Mouse (Mus musculus): ENCODE data around the gene Rab3a. TPM values are rescaled to one million over a fixed set of nuclear protein-coding genes. Genes with fewer than 3 reads are reported as not detected.

The Rab3a gene
- polyA plus RNA-seq, 1 experiment from 2014 or later: 395 TPM

- no peaks in the 10 kb centered on the region for H3K4me1 ChIP-seq (replicated peaks; ENCODE audit: control insufficient read depth, insufficient read depth, low read length)
- no peaks in the 10 kb centered on the region for H3K9me3 ChIP-seq (ENCODE audit: control insufficient read depth, low read length)
- no peak overlapping the region for H3K9ac ChIP-seq (replicated peaks; ENCODE audit: low read depth, low read length)
- ATAC-seq: no peak
- 73% methylated on average over 5 of the region's 5 CpGs for WGBS
- peaks cover 24% of the 10 kb centered on the region for H3K27me3 ChIP-seq (replicated peaks; ENCODE audit: control insufficient read depth, insufficient read depth, low read length)
- H3K36me3 ChIP-seq (ENCODE audit: control insufficient read depth, insufficient read depth): no peaks in the 10 kb centered on the region
- no peak overlapping the region for H3K4me3 ChIP-seq (replicated peaks; ENCODE audit: low read length)
- H3K4me2 ChIP-seq (ENCODE audit: low read length): no peak overlapping the region
- no peak overlapping the region for H3K27ac ChIP-seq (ENCODE audit: low read length)
These were observed 16.8 kb upstream of the Rab3a start for GRCm38 (mm10) chr8:70737705-70738104.

DNA sequence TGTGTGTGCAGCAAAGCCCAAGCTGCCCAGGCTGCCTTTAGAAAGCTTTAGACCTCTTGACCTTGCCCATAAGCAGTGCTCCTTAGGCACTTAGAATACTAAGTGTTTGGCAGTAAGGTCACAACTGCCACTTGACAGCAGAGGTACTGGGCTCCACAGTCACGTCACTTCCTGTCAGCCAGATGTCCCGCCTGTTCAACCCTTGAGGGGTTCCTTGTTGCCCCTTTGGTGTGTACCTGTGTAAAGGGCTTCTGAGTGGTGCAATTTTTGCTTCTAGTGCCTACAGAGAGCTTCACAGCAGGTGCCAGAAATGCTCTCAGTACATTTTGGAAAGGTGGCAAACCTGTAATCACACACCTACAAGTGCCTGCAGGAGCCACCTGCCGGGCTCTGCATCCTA is 16.3 kb upstream of the Rab3a start:
- H3K36me3 ChIP-seq (ENCODE audit: control insufficient read depth, insufficient read depth): no peaks in the 10 kb centered on the region
- peaks cover 29% of the 10 kb centered on the region for H3K27me3 ChIP-seq (replicated peaks; ENCODE audit: control insufficient read depth, insufficient read depth, low read length)
- H3K4me2 ChIP-seq (ENCODE audit: low read length): no peak overlapping the region
- no peak for ATAC-seq
- H3K4me1 ChIP-seq (replicated peaks; ENCODE audit: control insufficient read depth, insufficient read depth, low read length): peaks cover 4% of the 10 kb centered on the region
- H3K9ac ChIP-seq (replicated peaks; ENCODE audit: low read depth, low read length): no peak overlapping the region
- H3K27ac ChIP-seq (ENCODE audit: low read length): no peak overlapping the region
- 79% methylated on average over 3 of the region's 3 CpGs for WGBS
- H3K4me3 ChIP-seq (replicated peaks; ENCODE audit: low read length): no peak overlapping the region
- H3K9me3 ChIP-seq (ENCODE audit: control insufficient read depth, low read length): no peaks in the 10 kb centered on the region

- Histone ChIP-seq H3K27ac (ENCODE audit: low read length) (no peak overlapping the region), H3K9ac (replicated peaks; ENCODE audit: low read depth, low read length) (no peak overlapping the region), H3K4me2 (ENCODE audit: low read length) (no peak overlapping the region), H3K4me1 (replicated peaks; ENCODE audit: control insufficient read depth, insufficient read depth, low read length) (peaks cover 15% of the 10 kb centered on the region), H3K27me3 (replicated peaks; ENCODE audit: control insufficient read depth, insufficient read depth, low read length) (peaks cover 53% of the 10 kb centered on the region), H3K4me3 (replicated peaks; ENCODE audit: low read length) (no peak overlapping the region), H3K36me3 (ENCODE audit: control insufficient read depth, insufficient read depth) (no peaks in the 10 kb centered on the region), H3K9me3 (ENCODE audit: control insufficient read depth, low read length) (no peaks in the 10 kb centered on the region; the same call in 1 of the 2 replicates)
- ATAC-seq: no peak
- 56% methylated on average over 5 of the region's 5 CpGs for WGBS
These were observed 12.8 kb upstream of the Rab3a start for GRCm38 (mm10) chr8:70741661-70742060.

DNA sequence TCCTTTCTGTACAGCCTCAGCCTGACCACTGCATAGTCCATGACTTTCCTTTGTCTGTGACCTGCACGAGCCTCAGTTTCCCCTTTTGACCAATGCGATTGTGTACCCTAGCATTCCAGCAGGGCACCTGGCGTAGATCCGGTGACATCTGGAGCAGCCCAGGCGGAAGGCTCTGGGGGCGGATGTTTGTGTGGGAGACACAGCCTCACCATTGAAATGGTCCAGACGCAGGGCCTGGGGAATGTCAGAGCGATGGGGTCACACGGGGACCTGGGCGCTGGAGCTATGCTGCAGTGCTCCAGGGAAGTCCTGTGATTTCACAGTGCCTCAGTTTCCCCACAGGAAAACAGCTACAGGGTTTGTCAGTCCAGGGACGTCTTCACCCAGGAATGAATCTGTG is 12.3 kb upstream of the Rab3a start:
- no peak overlapping the region for H3K27ac ChIP-seq (ENCODE audit: low read length)
- no peak overlapping the region for H3K4me2 ChIP-seq (ENCODE audit: low read length)
- 78% methylated on average over 11 of the region's 11 CpGs for WGBS
- peaks cover 15% of the 10 kb centered on the region for H3K4me1 ChIP-seq (replicated peaks; ENCODE audit: control insufficient read depth, insufficient read depth, low read length)
- ATAC-seq: no peak
- H3K36me3 ChIP-seq (ENCODE audit: control insufficient read depth, insufficient read depth): no peaks in the 10 kb centered on the region
- H3K9ac ChIP-seq (replicated peaks; ENCODE audit: low read depth, low read length): no peak overlapping the region
- H3K27me3 ChIP-seq (replicated peaks; ENCODE audit: control insufficient read depth, insufficient read depth, low read length): peaks cover 53% of the 10 kb centered on the region
- no peaks in the 10 kb centered on the region; the same call in 1 of the 2 replicates for H3K9me3 ChIP-seq (ENCODE audit: control insufficient read depth, low read length)
- H3K4me3 ChIP-seq (replicated peaks; ENCODE audit: low read length): no peak overlapping the region

DNA sequence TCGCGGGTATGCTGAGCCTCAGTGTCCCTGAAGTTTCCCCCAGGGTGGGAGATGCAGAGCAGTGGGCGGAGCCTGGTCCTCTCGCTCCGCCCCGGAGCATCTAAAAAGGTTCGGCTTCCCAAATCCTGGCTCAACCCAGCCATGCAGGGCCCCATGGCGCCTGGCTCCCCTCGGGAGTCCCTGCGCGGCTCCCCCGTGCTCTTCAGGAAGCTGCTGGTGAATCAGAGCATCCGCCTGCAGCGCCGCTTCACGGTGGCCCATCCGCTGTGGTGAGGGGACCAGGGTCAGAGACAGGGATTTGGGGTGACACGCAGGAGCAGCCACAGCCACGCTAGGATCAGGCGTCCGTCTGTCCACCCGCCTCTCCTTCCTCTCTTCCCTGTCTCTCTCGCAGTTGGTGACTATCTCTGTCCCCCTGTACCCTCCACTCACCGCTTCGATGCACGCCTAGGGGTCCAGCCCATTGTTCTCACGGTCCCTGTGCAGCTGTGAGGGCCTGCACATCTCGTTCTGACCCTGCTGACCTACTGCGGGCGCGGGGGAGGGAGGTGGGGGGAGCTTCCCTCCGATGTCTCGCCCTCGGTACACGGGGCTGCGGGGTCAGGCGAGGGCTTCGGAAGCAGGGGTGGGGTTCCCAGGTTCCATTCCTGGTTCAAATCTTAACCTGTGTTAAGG is 11.4 kb upstream of the Rab3a start:
- peak overlapping the region; percentile 42 for H3K9ac ChIP-seq (replicated peaks; ENCODE audit: low read depth, low read length)
- H3K27me3 ChIP-seq (replicated peaks; ENCODE audit: control insufficient read depth, insufficient read depth, low read length): peaks cover 57% of the 10 kb centered on the region
- H3K4me2 ChIP-seq (ENCODE audit: low read length): peak overlapping the region; percentile 32
- no peak for ATAC-seq
- H3K4me3 ChIP-seq (replicated peaks; ENCODE audit: low read length): peak overlapping the region; percentile 20
- WGBS: 2% methylated on average over 38 of the region's 38 CpGs
- no peaks in the 10 kb centered on the region; the same call in 1 of the 2 replicates for H3K9me3 ChIP-seq (ENCODE audit: control insufficient read depth, low read length)
- H3K27ac ChIP-seq (ENCODE audit: low read length): no peak overlapping the region
- peaks cover 15% of the 10 kb centered on the region for H3K4me1 ChIP-seq (replicated peaks; ENCODE audit: control insufficient read depth, insufficient read depth, low read length)
- H3K36me3 ChIP-seq (ENCODE audit: control insufficient read depth, insufficient read depth): no peaks in the 10 kb centered on the region

GRCm38 (mm10) chr8:70743656-70744590 is 10.6 kb upstream of the Rab3a start:
- Histone ChIP-seq H3K4me3 (replicated peaks; ENCODE audit: low read length) (peak overlapping the region; percentile 41), H3K27me3 (replicated peaks; ENCODE audit: control insufficient read depth, insufficient read depth, low read length) (peaks cover 57% of the 10 kb centered on the region)

GRCm38 (mm10) chr8:70744806-70745205 is 9.7 kb upstream of the Rab3a start:
- Histone ChIP-seq H3K27me3 (replicated peaks; ENCODE audit: control insufficient read depth, insufficient read depth, low read length) (peaks cover 57% of the 10 kb centered on the region), H3K4me2 (ENCODE audit: low read length) (no peak overlapping the region), H3K4me1 (replicated peaks; ENCODE audit: control insufficient read depth, insufficient read depth, low read length) (peaks cover 15% of the 10 kb centered on the region), H3K9ac (replicated peaks; ENCODE audit: low read depth, low read length) (no peak overlapping the region), H3K4me3 (replicated peaks; ENCODE audit: low read length) (no peak overlapping the region), H3K36me3 (ENCODE audit: control insufficient read depth, insufficient read depth) (no peaks in the 10 kb centered on the region), H3K9me3 (ENCODE audit: control insufficient read depth, low read length) (no peaks in the 10 kb centered on the region; the same call in 1 of the 2 replicates), H3K27ac (ENCODE audit: low read length) (no peak overlapping the region)
- no peak for ATAC-seq
- WGBS: 59% methylated on average over 11 of the region's 11 CpGs

More at GRCm38 (mm10) chr8:70743656-70744590, 10.6 kb upstream of the Rab3a start:
- Histone ChIP-seq H3K9me3 (ENCODE audit: control insufficient read depth, low read length) (no peaks in the 10 kb centered on the region; the same call in 1 of the 2 replicates), H3K9ac (replicated peaks; ENCODE audit: low read depth, low read length) (peak overlapping the region; percentile 46; the same call in 1 of the 2 replicates), H3K27ac (ENCODE audit: low read length) (no peak overlapping the region), H3K36me3 (ENCODE audit: control insufficient read depth, insufficient read depth) (no peaks in the 10 kb centered on the region), H3K4me1 (replicated peaks; ENCODE audit: control insufficient read depth, insufficient read depth, low read length) (peaks cover 15% of the 10 kb centered on the region), H3K4me2 (ENCODE audit: low read length) (peak overlapping the region; percentile 61)
- WGBS: 5% methylated on average over 48 of the region's 48 CpGs
- ATAC-seq: 0 out of 2 replicates have a peak, but pooled peaks have one; percentile 22

DNA sequence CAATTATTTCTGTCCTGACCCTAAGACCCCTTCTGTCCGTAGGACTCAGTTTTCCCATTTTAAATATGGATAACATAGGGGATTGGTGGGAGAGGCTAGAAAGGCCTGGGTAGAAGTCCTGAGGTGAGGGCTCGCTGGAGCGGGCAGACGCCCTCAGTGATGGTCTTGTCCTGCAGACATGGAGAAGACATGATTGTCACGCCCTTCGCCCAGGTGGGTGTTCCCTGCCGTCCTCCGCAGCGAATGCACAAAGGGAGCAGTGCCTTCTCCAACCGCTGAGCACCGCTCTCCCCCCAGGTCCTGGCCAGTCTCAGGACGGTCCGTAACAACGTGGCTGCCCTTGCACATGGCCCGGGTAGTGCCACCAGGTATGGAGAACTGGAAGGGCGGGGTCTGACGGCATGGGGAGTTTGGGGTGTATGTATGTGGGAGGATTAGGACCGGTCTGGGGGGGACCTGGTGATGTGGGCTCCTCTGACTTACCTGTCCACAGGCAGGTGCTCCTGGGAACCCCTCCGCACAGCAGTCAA is 8.7 kb upstream of the Rab3a start:
- Histone ChIP-seq H3K4me3 (replicated peaks; ENCODE audit: low read length) (no peak overlapping the region), H3K9me3 (ENCODE audit: control insufficient read depth, low read length) (no peaks in the 10 kb centered on the region; the same call in 1 of the 2 replicates), H3K4me1 (replicated peaks; ENCODE audit: control insufficient read depth, insufficient read depth, low read length) (peaks cover 15% of the 10 kb centered on the region), H3K9ac (replicated peaks; ENCODE audit: low read depth, low read length) (no peak overlapping the region), H3K27ac (ENCODE audit: low read length) (no peak overlapping the region), H3K4me2 (ENCODE audit: low read length) (no peak overlapping the region), H3K36me3 (ENCODE audit: control insufficient read depth, insufficient read depth) (no peaks in the 10 kb centered on the region), H3K27me3 (replicated peaks; ENCODE audit: control insufficient read depth, insufficient read depth, low read length) (peaks cover 53% of the 10 kb centered on the region)
- WGBS: 53% methylated on average over 19 of the region's 19 CpGs
- ATAC-seq: no peak

GRCm38 (mm10) chr8:70746676-70747075 is 7.8 kb upstream of the Rab3a start:
- H3K4me1 ChIP-seq (replicated peaks; ENCODE audit: control insufficient read depth, insufficient read depth, low read length): peaks cover 15% of the 10 kb centered on the region
- H3K4me2 ChIP-seq (ENCODE audit: low read length): no peak overlapping the region
- no peaks in the 10 kb centered on the region for H3K36me3 ChIP-seq (ENCODE audit: control insufficient read depth, insufficient read depth)
- no peaks in the 10 kb centered on the region; the same call in 1 of the 2 replicates for H3K9me3 ChIP-seq (ENCODE audit: control insufficient read depth, low read length)
- no peak overlapping the region for H3K4me3 ChIP-seq (replicated peaks; ENCODE audit: low read length)
- no peak overlapping the region for H3K27ac ChIP-seq (ENCODE audit: low read length)
- H3K27me3 ChIP-seq (replicated peaks; ENCODE audit: control insufficient read depth, insufficient read depth, low read length): peaks cover 43% of the 10 kb centered on the region
- H3K9ac ChIP-seq (replicated peaks; ENCODE audit: low read depth, low read length): no peak overlapping the region
- no peak for ATAC-seq
- WGBS: 83% methylated on average over 9 of the region's 9 CpGs
